Mouse (Mus musculus): ENCODE results near the gene Eda. TPM values are rescaled to one million over a fixed set of nuclear protein-coding genes. Genes with fewer than 3 reads are reported as not detected.

Eda gene
- polyA plus RNA-seq, 1 experiment: 0.18 TPM

- TF ChIP-seq POLR2A (IDR thresholded peaks at IDR 0.05; ENCODE audit: low read depth, low read length) (no peak), CTCF (IDR thresholded peaks at IDR 0.05; ENCODE audit: extremely low read depth, insufficient read length, insufficient replicate concordance, low read depth, low read length) (no peak)
- WGBS: 47% methylated on average over 2 of the region's 2 CpGs
- 0 out of 2 replicates have a peak, but pooled peaks cover 3% of the 10 kb centered on the region for H3K27me3 ChIP-seq (ENCODE audit: control insufficient read depth, insufficient read depth, low read length)
These were observed 2.9 kb downstream of the Eda start for GRCm38 (mm10) chrX:99978354-99978753.

GRCm38 (mm10) chrX:99993434-99993833, 18.0 kb downstream of the Eda start:
- Histone ChIP-seq H3K27me3 (ENCODE audit: control insufficient read depth, insufficient read depth, low read length) (no peaks in the 10 kb centered on the region), H3K27ac (ENCODE audit: insufficient read depth, low read depth, low read length) (no peak overlapping the region), H3K4me3 (ENCODE audit: low read depth, low read length) (no peak overlapping the region), H3K4me1 (ENCODE audit: control insufficient read depth, insufficient read depth, insufficient read length, low read length) (no peaks in the 10 kb centered on the region), H3K36me3 (ENCODE audit: control insufficient read depth, insufficient read depth, low read length) (no peaks in the 10 kb centered on the region)
- 100% methylated on average over 1 of the region's 1 CpGs for WGBS
- TF ChIP-seq POLR2A (IDR thresholded peaks at IDR 0.05; ENCODE audit: low read depth, low read length) (no peak), CTCF (IDR thresholded peaks at IDR 0.05; ENCODE audit: extremely low read depth, insufficient read length, insufficient replicate concordance, low read depth, low read length) (no peak)

More at GRCm38 (mm10) chrX:99978354-99978753, 2.9 kb downstream of the Eda start:
- H3K4me1 ChIP-seq (ENCODE audit: control insufficient read depth, insufficient read depth, insufficient read length, low read length): peaks cover 2% of the 10 kb centered on the region; the same call in 1 of the 2 replicates
- H3K27ac ChIP-seq (ENCODE audit: insufficient read depth, low read depth, low read length): no peak overlapping the region
- H3K4me3 ChIP-seq (ENCODE audit: low read depth, low read length): no peak overlapping the region
- H3K36me3 ChIP-seq (ENCODE audit: control insufficient read depth, insufficient read depth, low read length): no peaks in the 10 kb centered on the region

GRCm38 (mm10) chrX:99999342-99999741, 23.9 kb downstream of the Eda start:
- no peaks in the 10 kb centered on the region for H3K36me3 ChIP-seq (ENCODE audit: control insufficient read depth, insufficient read depth, low read length)
- TF ChIP-seq CTCF (IDR thresholded peaks at IDR 0.05; ENCODE audit: extremely low read depth, insufficient read length, insufficient replicate concordance, low read depth, low read length): no peak
- no peak for TF ChIP-seq POLR2A (IDR thresholded peaks at IDR 0.05; ENCODE audit: low read depth, low read length)
- WGBS: 74% methylated on average over 2 of the region's 2 CpGs
- H3K27ac ChIP-seq (ENCODE audit: insufficient read depth, low read depth, low read length): no peak overlapping the region
- no peaks in the 10 kb centered on the region for H3K4me1 ChIP-seq (ENCODE audit: control insufficient read depth, insufficient read depth, insufficient read length, low read length)
- H3K27me3 ChIP-seq (ENCODE audit: control insufficient read depth, insufficient read depth, low read length): no peaks in the 10 kb centered on the region
- no peak overlapping the region for H3K4me3 ChIP-seq (ENCODE audit: low read depth, low read length)

- no peak overlapping the region for H3K27ac ChIP-seq (ENCODE audit: insufficient read depth, low read depth, low read length)
- TF ChIP-seq CTCF (IDR thresholded peaks at IDR 0.05; ENCODE audit: extremely low read depth, insufficient read length, insufficient replicate concordance, low read depth, low read length) (no peak), POLR2A (IDR thresholded peaks at IDR 0.05; ENCODE audit: low read depth, low read length) (no peak)
- H3K4me3 ChIP-seq (ENCODE audit: low read depth, low read length): no peak overlapping the region
- WGBS: 25% methylated on average over 1 of the region's 1 CpGs
- no peaks in the 10 kb centered on the region for H3K27me3 ChIP-seq (ENCODE audit: control insufficient read depth, insufficient read depth, low read length)
- no peaks in the 10 kb centered on the region for H3K36me3 ChIP-seq (ENCODE audit: control insufficient read depth, insufficient read depth, low read length)
- H3K4me1 ChIP-seq (ENCODE audit: control insufficient read depth, insufficient read depth, insufficient read length, low read length): no peaks in the 10 kb centered on the region
These were observed 143.0 kb downstream of the Eda start for GRCm38 (mm10) chrX:100118362-100118761.

- no peak overlapping the region for H3K4me3 ChIP-seq (ENCODE audit: low read depth, low read length)
- no peak overlapping the region for H3K27ac ChIP-seq (ENCODE audit: insufficient read depth, low read depth, low read length)
- no peaks in the 10 kb centered on the region for H3K4me1 ChIP-seq (ENCODE audit: control insufficient read depth, insufficient read depth, insufficient read length, low read length)
- 47% methylated on average over 2 of the region's 2 CpGs for WGBS
- TF ChIP-seq POLR2A (IDR thresholded peaks at IDR 0.05; ENCODE audit: low read depth, low read length) (no peak), CTCF (IDR thresholded peaks at IDR 0.05; ENCODE audit: extremely low read depth, insufficient read length, insufficient replicate concordance, low read depth, low read length) (no peak)
- no peaks in the 10 kb centered on the region for H3K27me3 ChIP-seq (ENCODE audit: control insufficient read depth, insufficient read depth, low read length)
- no peaks in the 10 kb centered on the region for H3K36me3 ChIP-seq (ENCODE audit: control insufficient read depth, insufficient read depth, low read length)
These were observed 219.9 kb downstream of the Eda start for GRCm38 (mm10) chrX:100195286-100195685.

- TF ChIP-seq POLR2A (IDR thresholded peaks at IDR 0.05; ENCODE audit: low read depth, low read length): no peak
- TF ChIP-seq CTCF (IDR thresholded peaks at IDR 0.05; ENCODE audit: extremely low read depth, insufficient read length, insufficient replicate concordance, low read depth, low read length): no peak
- Histone ChIP-seq H3K4me3 (ENCODE audit: low read depth, low read length) (no peak overlapping the region), H3K27me3 (ENCODE audit: control insufficient read depth, insufficient read depth, low read length) (no peaks in the 10 kb centered on the region), H3K36me3 (ENCODE audit: control insufficient read depth, insufficient read depth, low read length) (no peaks in the 10 kb centered on the region), H3K27ac (ENCODE audit: insufficient read depth, low read depth, low read length) (no peak overlapping the region), H3K4me1 (ENCODE audit: control insufficient read depth, insufficient read depth, insufficient read length, low read length) (no peaks in the 10 kb centered on the region)
These were observed 338.2 kb downstream of the Eda start for GRCm38 (mm10) chrX:100313652-100314051.

- H3K27me3 ChIP-seq (ENCODE audit: control insufficient read depth, insufficient read depth, low read length): no peaks in the 10 kb centered on the region
- H3K36me3 ChIP-seq (ENCODE audit: control insufficient read depth, insufficient read depth, low read length): no peaks in the 10 kb centered on the region
These were observed 338.9 kb downstream of the Eda start for GRCm38 (mm10) chrX:100314172-100314902.

More at GRCm38 (mm10) chrX:100314172-100314902, 338.9 kb downstream of the Eda start:
- no peak overlapping the region for H3K27ac ChIP-seq (ENCODE audit: insufficient read depth, low read depth, low read length)
- H3K4me3 ChIP-seq (ENCODE audit: low read depth, low read length): no peak overlapping the region
- TF ChIP-seq CTCF (IDR thresholded peaks at IDR 0.05; ENCODE audit: extremely low read depth, insufficient read length, insufficient replicate concordance, low read depth, low read length) (no peak), POLR2A (IDR thresholded peaks at IDR 0.05; ENCODE audit: low read depth, low read length) (no peak)
- no peaks in the 10 kb centered on the region for H3K4me1 ChIP-seq (ENCODE audit: control insufficient read depth, insufficient read depth, insufficient read length, low read length)
